Mouse (Mus musculus) gastrocnemius, postnatal 25 days (tissue): ENCODE results near the gene Fam160a1. TPM values are rescaled to one million over a fixed set of nuclear protein-coding genes. Genes with fewer than 3 reads are reported as not detected.

Source experiments
- DNase-seq: peaks from one replicate; pipeline ENCODE4 v3.0.0; 2022
- total RNA-seq, 2 experiments: library from RNA; stranded (reverse); gene quantifications; 1 replicate in 1 of 2; 2 replicates in 1 of 2; pipeline ENCODE4 v1.2.3; 2021

Gene Fam160a1
- total RNA-seq, 2 experiments from 2014 or later, result 55.2 to 56.6 TPM

GRCm38 (mm10) chr3:85679960-85680359, 137.1 kb downstream of the Fam160a1 start:
- no peak for DNase-seq

- DNase-seq, result no peak
These were observed 137.7 kb downstream of the Fam160a1 start for GRCm38 (mm10) chr3:85679312-85679933.

- no peak for DNase-seq
These were observed 139.1 kb downstream of the Fam160a1 start for GRCm38 (mm10) chr3:85677952-85678351.

- DNase-seq, result no peak
These were observed 140.0 kb downstream of the Fam160a1 start for GRCm38 (mm10) chr3:85677133-85677532.

- no peak for DNase-seq
These were observed 147.2 kb downstream of the Fam160a1 start for GRCm38 (mm10) chr3:85669844-85670243.

- DNase-seq, result no peak
These were observed 149.4 kb downstream of the Fam160a1 start for GRCm38 (mm10) chr3:85667683-85668082.

- DNase-seq, result no peak
These were observed 150.4 kb downstream of the Fam160a1 start for GRCm38 (mm10) chr3:85666736-85667135.

GRCm38 (mm10) chr3:85666166-85666565, 150.9 kb downstream of the Fam160a1 start:
- no peak for DNase-seq

- no peak for DNase-seq
These were observed 152.4 kb downstream of the Fam160a1 start for GRCm38 (mm10) chr3:85664591-85665171.

- DNase-seq, result no peak
These were observed 153.3 kb downstream of the Fam160a1 start for GRCm38 (mm10) chr3:85663826-85664225.

- no peak for DNase-seq
These were observed 154.9 kb downstream of the Fam160a1 start for GRCm38 (mm10) chr3:85661926-85662813.

GRCm38 (mm10) chr3:85659681-85660080, 157.4 kb downstream of the Fam160a1 start:
- DNase-seq, result no peak

- DNase-seq, result no peak
These were observed 161.6 kb downstream of the Fam160a1 start for GRCm38 (mm10) chr3:85655538-85655937.

- no peak for DNase-seq
These were observed 164.1 kb downstream of the Fam160a1 start for GRCm38 (mm10) chr3:85652727-85653665.

GRCm38 (mm10) chr3:85649176-85649575, 167.9 kb downstream of the Fam160a1 start:
- no peak for DNase-seq

GRCm38 (mm10) chr3:85645517-85646004, 171.5 kb downstream of the Fam160a1 start:
- DNase-seq, result no peak

- no peak for DNase-seq
These were observed 172.3 kb downstream of the Fam160a1 start for GRCm38 (mm10) chr3:85644814-85645213.

GRCm38 (mm10) chr3:85641751-85642150, 175.3 kb downstream of the Fam160a1 start:
- DNase-seq, result peak; percentile 30

GRCm38 (mm10) chr3:85636716-85637447, 180.2 kb downstream of the Fam160a1 start:
- no peak for DNase-seq

GRCm38 (mm10) chr3:85635591-85635990, 181.5 kb downstream of the Fam160a1 start:
- DNase-seq, result no peak

GRCm38 (mm10) chr3:85635126-85635419, 182.0 kb downstream of the Fam160a1 start:
- DNase-seq, result no peak
